Mouse (Mus musculus): ENCODE results near the gene Wdr27. TPM values are rescaled to one million over a fixed set of nuclear protein-coding genes. Genes with fewer than 3 reads are reported as not detected.

Wdr27 gene
- total RNA-seq, 1 experiment = 2.0 TPM

DNA sequence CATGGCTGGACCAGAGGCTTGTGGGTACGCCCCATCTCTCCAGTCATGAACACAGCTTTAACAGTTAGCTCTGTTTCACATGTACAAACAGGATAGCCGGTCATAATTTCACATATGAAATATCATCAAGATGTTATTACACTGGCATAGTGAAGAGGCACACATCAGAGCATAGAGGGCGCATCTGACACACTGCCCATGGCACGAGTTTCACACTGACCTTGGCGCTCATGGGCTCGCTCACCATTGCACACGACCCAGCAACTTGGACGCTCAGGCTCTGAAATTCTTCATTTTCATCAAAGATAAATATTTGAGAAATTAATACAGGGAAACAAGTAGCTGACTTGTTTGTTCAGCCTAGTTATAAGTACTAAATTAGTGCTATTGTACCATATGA lies 25.1 kb downstream of the Wdr27 start:
- Histone ChIP-seq H3K9me3 (ENCODE audit: control insufficient read depth, insufficient read depth, low read depth, low read length) (no peaks in the 10 kb centered on the region), H3K4me3 (ENCODE audit: insufficient read depth in 1 of 2, low read depth in 1 of 2, low read length in 2 of 2, poor library complexity in 1 of 2, severe bottlenecking in 1 of 2) (no peak overlapping the region), H3K36me3 (ENCODE audit: control insufficient read depth, insufficient read depth, low read length, poor library complexity, severe bottlenecking) (no peaks in the 10 kb centered on the region), H3K27ac (ENCODE audit: insufficient read depth, low read depth, low read length, poor library complexity, severe bottlenecking) (no peak overlapping the region), H3K9ac (ENCODE audit: insufficient read depth, low read depth, low read length, poor library complexity, severe bottlenecking) (no peak overlapping the region), H3K4me1 (ENCODE audit: control insufficient read depth in 2 of 2, insufficient read depth in 2 of 2, low read length in 2 of 2, poor library complexity in 1 of 2) (no peaks in the 10 kb centered on the region)
- no peak for DNase-seq (ENCODE audit: low read depth, low spot score)
- in situ Hi-C loops (cut with MboI; ENCODE audit: low sequenced_read_pairs in 2 of 2, unreplicated experiment in 2 of 2) = no loop called here
- TF ChIP-seq HCFC1 (IDR thresholded peaks at IDR 0.05; ENCODE audit: borderline replicate concordance, insufficient read depth, low read length) (no peak), ZNF384 (IDR thresholded peaks at IDR 0.05; ENCODE audit: low read depth, low read length) (no peak), CHD2 (IDR thresholded peaks at IDR 0.05; ENCODE audit: low read depth, low read length) (no peak), ZC3H11A (IDR thresholded peaks at IDR 0.05; ENCODE audit: borderline replicate concordance, low read depth, low read length) (no peak), MAFK (IDR thresholded peaks at IDR 0.05; ENCODE audit: insufficient read depth, low read depth, low read length) (no peak)

DNA sequence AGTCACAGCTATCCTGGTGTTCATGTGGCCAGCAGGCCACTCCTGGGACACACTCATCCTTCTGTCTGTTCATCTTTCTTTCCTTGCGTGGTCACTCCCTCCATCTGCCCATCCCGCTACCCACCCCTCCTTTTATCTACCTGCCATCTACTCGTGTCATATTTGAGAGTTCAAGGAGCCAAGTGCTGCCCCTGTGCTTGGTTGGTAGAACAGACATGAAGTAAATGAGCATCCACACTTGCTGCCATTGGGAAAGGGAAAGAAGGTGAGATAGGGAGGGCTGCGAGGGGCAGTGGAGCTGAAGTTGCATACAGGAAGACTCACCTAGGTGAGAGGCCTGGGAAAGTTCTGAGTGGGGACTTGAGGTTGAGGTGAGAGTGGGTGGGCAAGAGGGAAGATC lies 28.6 kb downstream of the Wdr27 start:
- Histone ChIP-seq H3K9ac (ENCODE audit: insufficient read depth, low read depth, low read length, poor library complexity, severe bottlenecking) (no peak overlapping the region), H3K9me3 (ENCODE audit: control insufficient read depth, insufficient read depth, low read depth, low read length) (no peaks in the 10 kb centered on the region), H3K27ac (ENCODE audit: insufficient read depth, low read depth, low read length, poor library complexity, severe bottlenecking) (no peak overlapping the region), H3K4me1 (ENCODE audit: control insufficient read depth in 2 of 2, insufficient read depth in 2 of 2, low read length in 2 of 2, poor library complexity in 1 of 2) (no peaks in the 10 kb centered on the region), H3K36me3 (ENCODE audit: control insufficient read depth, insufficient read depth, low read length, poor library complexity, severe bottlenecking) (no peaks in the 10 kb centered on the region), H3K4me3 (ENCODE audit: insufficient read depth in 1 of 2, low read depth in 1 of 2, low read length in 2 of 2, poor library complexity in 1 of 2, severe bottlenecking in 1 of 2) (no peak overlapping the region)
- in situ Hi-C loops (cut with MboI; ENCODE audit: low sequenced_read_pairs in 2 of 2, unreplicated experiment in 2 of 2) = no loop called here
- TF ChIP-seq ZNF384 (IDR thresholded peaks at IDR 0.05; ENCODE audit: low read depth, low read length) (no peak), MAFK (IDR thresholded peaks at IDR 0.05; ENCODE audit: insufficient read depth, low read depth, low read length) (no peak), ZC3H11A (IDR thresholded peaks at IDR 0.05; ENCODE audit: borderline replicate concordance, low read depth, low read length) (no peak), HCFC1 (IDR thresholded peaks at IDR 0.05; ENCODE audit: borderline replicate concordance, insufficient read depth, low read length) (no peak), CHD2 (IDR thresholded peaks at IDR 0.05; ENCODE audit: low read depth, low read length) (no peak)
- DNase-seq (ENCODE audit: low read depth, low spot score) = no peak

DNA sequence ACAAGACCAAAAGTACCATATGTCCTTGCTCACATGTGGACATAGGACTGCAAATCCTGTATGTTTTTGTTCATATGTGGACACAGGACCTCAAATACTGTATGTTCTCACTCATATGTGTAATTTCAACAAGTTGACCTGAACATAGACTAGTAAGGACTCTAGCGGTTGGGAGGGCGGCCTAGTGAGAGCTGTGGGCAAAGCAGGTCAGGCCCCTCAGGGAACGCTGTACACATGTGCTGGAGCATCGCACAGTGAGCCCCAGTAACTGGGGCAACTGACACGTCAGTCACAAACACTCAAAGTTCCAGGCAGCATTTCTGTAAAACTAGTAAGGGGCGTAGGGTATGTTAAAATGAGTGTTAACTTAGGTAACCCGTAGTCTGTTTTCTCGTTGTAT lies 30.0 kb downstream of the Wdr27 start:
- no peak overlapping the region for H3K4me3 ChIP-seq (ENCODE audit: insufficient read depth in 1 of 2, low read depth in 1 of 2, low read length in 2 of 2, poor library complexity in 1 of 2, severe bottlenecking in 1 of 2)
- H3K9ac ChIP-seq (ENCODE audit: insufficient read depth, low read depth, low read length, poor library complexity, severe bottlenecking) = no peak overlapping the region
- in situ Hi-C loops (cut with MboI; ENCODE audit: low sequenced_read_pairs in 2 of 2, unreplicated experiment in 2 of 2) = no loop called here
- no peak overlapping the region for H3K27ac ChIP-seq (ENCODE audit: insufficient read depth, low read depth, low read length, poor library complexity, severe bottlenecking)
- H3K9me3 ChIP-seq (ENCODE audit: control insufficient read depth, insufficient read depth, low read depth, low read length) = no peaks in the 10 kb centered on the region
- no peak for TF ChIP-seq ZNF384 (IDR thresholded peaks at IDR 0.05; ENCODE audit: low read depth, low read length)
- TF ChIP-seq HCFC1 (IDR thresholded peaks at IDR 0.05; ENCODE audit: borderline replicate concordance, insufficient read depth, low read length) = no peak
- no peak for TF ChIP-seq ZC3H11A (IDR thresholded peaks at IDR 0.05; ENCODE audit: borderline replicate concordance, low read depth, low read length)
- no peak for TF ChIP-seq MAFK (IDR thresholded peaks at IDR 0.05; ENCODE audit: insufficient read depth, low read depth, low read length)
- no peak for TF ChIP-seq CHD2 (IDR thresholded peaks at IDR 0.05; ENCODE audit: low read depth, low read length)
- no peaks in the 10 kb centered on the region for H3K4me1 ChIP-seq (ENCODE audit: control insufficient read depth in 2 of 2, insufficient read depth in 2 of 2, low read length in 2 of 2, poor library complexity in 1 of 2)
- no peaks in the 10 kb centered on the region for H3K36me3 ChIP-seq (ENCODE audit: control insufficient read depth, insufficient read depth, low read length, poor library complexity, severe bottlenecking)
- no peak for DNase-seq (ENCODE audit: low read depth, low spot score)

DNA sequence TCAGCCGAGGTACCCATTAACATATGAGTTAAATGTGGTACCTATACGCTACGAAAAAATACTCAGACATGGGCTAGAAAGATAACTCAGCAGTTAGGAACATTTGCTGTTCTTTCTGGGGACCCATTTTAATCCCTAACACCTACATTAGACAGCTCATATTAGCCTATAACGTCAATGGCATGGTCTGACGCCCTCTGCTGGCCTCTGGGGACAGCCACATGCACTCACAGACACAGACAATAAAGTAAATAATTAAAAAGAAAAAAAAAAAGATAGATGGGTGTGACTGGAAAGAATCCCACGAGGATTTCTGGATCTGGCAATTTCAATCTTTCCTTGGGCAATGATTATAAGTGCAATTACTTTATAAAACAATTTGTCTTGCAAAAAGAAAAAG lies 30.5 kb downstream of the Wdr27 start:
- no peaks in the 10 kb centered on the region for H3K4me1 ChIP-seq (ENCODE audit: control insufficient read depth in 2 of 2, insufficient read depth in 2 of 2, low read length in 2 of 2, poor library complexity in 1 of 2)
- no peaks in the 10 kb centered on the region for H3K9me3 ChIP-seq (ENCODE audit: control insufficient read depth, insufficient read depth, low read depth, low read length)
- DNase-seq (ENCODE audit: low read depth, low spot score) = peak; percentile 36
- in situ Hi-C loops (cut with MboI; ENCODE audit: low sequenced_read_pairs in 2 of 2, unreplicated experiment in 2 of 2) = no loop called here
- H3K36me3 ChIP-seq (ENCODE audit: control insufficient read depth, insufficient read depth, low read length, poor library complexity, severe bottlenecking) = no peaks in the 10 kb centered on the region
- H3K27ac ChIP-seq (ENCODE audit: insufficient read depth, low read depth, low read length, poor library complexity, severe bottlenecking) = no peak overlapping the region
- TF ChIP-seq ZNF384 (IDR thresholded peaks at IDR 0.05; ENCODE audit: low read depth, low read length) (peak; percentile 57; the same call in 1 of the 2 replicates), ZC3H11A (IDR thresholded peaks at IDR 0.05; ENCODE audit: borderline replicate concordance, low read depth, low read length) (no peak)
- no peak overlapping the region for H3K4me3 ChIP-seq (ENCODE audit: insufficient read depth in 1 of 2, low read depth in 1 of 2, low read length in 2 of 2, poor library complexity in 1 of 2, severe bottlenecking in 1 of 2)
- H3K9ac ChIP-seq (ENCODE audit: insufficient read depth, low read depth, low read length, poor library complexity, severe bottlenecking) = no peak overlapping the region

DNA sequence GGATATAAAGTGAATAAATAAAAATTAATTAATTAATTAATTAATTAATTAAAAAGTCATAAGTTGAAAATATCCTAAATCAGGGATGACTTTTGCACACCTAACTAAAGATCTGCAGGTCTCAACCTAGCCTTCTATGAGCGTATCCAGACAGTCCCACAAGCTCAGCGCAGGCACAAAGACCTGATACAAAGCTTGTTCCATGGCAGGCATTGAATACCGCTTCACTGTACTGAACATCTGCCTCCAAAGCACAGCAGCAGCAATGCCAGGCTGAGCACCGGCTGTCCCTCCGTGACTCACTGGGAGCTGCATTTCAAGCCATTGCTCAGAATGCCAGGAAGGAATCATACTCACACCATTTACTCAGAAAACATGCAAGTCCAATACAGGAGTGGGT lies 32.2 kb downstream of the Wdr27 start:
- H3K4me3 ChIP-seq (ENCODE audit: insufficient read depth in 1 of 2, low read depth in 1 of 2, low read length in 2 of 2, poor library complexity in 1 of 2, severe bottlenecking in 1 of 2) = no peak overlapping the region
- H3K27ac ChIP-seq (ENCODE audit: insufficient read depth, low read depth, low read length, poor library complexity, severe bottlenecking) = no peak overlapping the region
- no peaks in the 10 kb centered on the region for H3K9me3 ChIP-seq (ENCODE audit: control insufficient read depth, insufficient read depth, low read depth, low read length)
- in situ Hi-C loops (cut with MboI; ENCODE audit: low sequenced_read_pairs in 2 of 2, unreplicated experiment in 2 of 2) = no loop called here
- H3K36me3 ChIP-seq (ENCODE audit: control insufficient read depth, insufficient read depth, low read length, poor library complexity, severe bottlenecking) = no peaks in the 10 kb centered on the region
- no peak for DNase-seq (ENCODE audit: low read depth, low spot score)
- H3K9ac ChIP-seq (ENCODE audit: insufficient read depth, low read depth, low read length, poor library complexity, severe bottlenecking) = no peak overlapping the region
- H3K4me1 ChIP-seq (ENCODE audit: control insufficient read depth in 2 of 2, insufficient read depth in 2 of 2, low read length in 2 of 2, poor library complexity in 1 of 2) = no peaks in the 10 kb centered on the region
- TF ChIP-seq ZNF384 (IDR thresholded peaks at IDR 0.05; ENCODE audit: low read depth, low read length) (no peak), CHD2 (IDR thresholded peaks at IDR 0.05; ENCODE audit: low read depth, low read length) (no peak), HCFC1 (IDR thresholded peaks at IDR 0.05; ENCODE audit: borderline replicate concordance, insufficient read depth, low read length) (no peak), MAFK (IDR thresholded peaks at IDR 0.05; ENCODE audit: insufficient read depth, low read depth, low read length) (no peak), ZC3H11A (IDR thresholded peaks at IDR 0.05; ENCODE audit: borderline replicate concordance, low read depth, low read length) (no peak)

All from ES-E14 (cell line).